Mouse (Mus musculus) hindbrain, embryonic 16.5 days (tissue): ENCODE measurements around the gene BC034090. TPM values are rescaled to one million over a fixed set of nuclear protein-coding genes. Genes with fewer than 3 reads are reported as not detected.

Experiments
- ATAC-seq: fragments of 200-750 bp; cut with Nextera tagmentation; 2 replicates; pipeline ENCODE4 v1.8.0; 2017; ENCODE audit warnings: moderate TSS enrichment, moderate library complexity
- H3K27ac ChIP-seq: fragments of 300-500 bp; sonication (generic); 2 replicates; pipeline ENCODE4 v1.5.1; 2014; ENCODE audit warnings: low read depth, mild to moderate bottlenecking, control low read depth, low read length, moderate library complexity
- H3K27me3 ChIP-seq: fragments of 300-500 bp; sonication (generic); replicated peaks from 2 replicates; pipeline ENCODE4 v1.6.1; 2014; ENCODE audit warnings: low read length; ENCODE audit not compliant: control insufficient read depth, insufficient read depth
- H3K36me3 ChIP-seq: fragments of 300-500 bp; sonication (generic); 2 replicates; pipeline ENCODE4 v1.6.1; 2014; ENCODE audit warnings: mild to moderate bottlenecking, low read length, moderate library complexity, mixed read lengths; ENCODE audit not compliant: control insufficient read depth, insufficient read depth
- H3K4me1 ChIP-seq: fragments of 300-500 bp; sonication (generic); 2 replicates; pipeline ENCODE4 v1.6.1; 2014; ENCODE audit warnings: low read depth, low read length; ENCODE audit not compliant: control insufficient read depth, insufficient read depth
- H3K4me2 ChIP-seq: fragments of 300-500 bp; sonication (generic); 2 replicates; pipeline ENCODE4 v1.6.1; 2014; ENCODE audit warnings: mild to moderate bottlenecking, low read length, control low read depth, moderate library complexity
- H3K4me3 ChIP-seq: fragments of 300-500 bp; sonication (generic); 2 replicates; pipeline ENCODE4 v1.5.1; 2014; ENCODE audit warnings: mild to moderate bottlenecking, low read length, control low read depth, moderate library complexity
- H3K9ac ChIP-seq: fragments of 300-500 bp; sonication (generic); 2 replicates; pipeline ENCODE4 v1.6.1; 2014; ENCODE audit warnings: low read depth, mild to moderate bottlenecking, control low read depth, low read length, moderate library complexity
- H3K9me3 ChIP-seq: fragments of 300-500 bp; sonication (generic); 2 replicates; pipeline ENCODE4 v1.6.1; 2014; ENCODE audit warnings: mild to moderate bottlenecking, low read length, moderate library complexity; ENCODE audit not compliant: control insufficient read depth
- WGBS: fragments of 180-500 bp; shearing (Covaris S2); extraction: QIAGEN DNeasy Blood & Tissue Kit; methylation state at CpG from one replicate; pipeline ENCODE4 v1.1.7; 2014; 5-methylcytosine and 5-hydroxymethylcytosine counted together
- polyA plus RNA-seq: library from polyadenylated mRNA; unstranded; fragments of >200 nt; fragmentation: Nextera tagmentation; extraction: Ambion mirVana; gene quantifications from 2 replicates; pipeline ENCODE4 v1.2.1, GENCODE M21; 2015

The BC034090 gene
- polyA plus RNA-seq, 1 experiment from 2014 or later: 6.1 TPM

DNA sequence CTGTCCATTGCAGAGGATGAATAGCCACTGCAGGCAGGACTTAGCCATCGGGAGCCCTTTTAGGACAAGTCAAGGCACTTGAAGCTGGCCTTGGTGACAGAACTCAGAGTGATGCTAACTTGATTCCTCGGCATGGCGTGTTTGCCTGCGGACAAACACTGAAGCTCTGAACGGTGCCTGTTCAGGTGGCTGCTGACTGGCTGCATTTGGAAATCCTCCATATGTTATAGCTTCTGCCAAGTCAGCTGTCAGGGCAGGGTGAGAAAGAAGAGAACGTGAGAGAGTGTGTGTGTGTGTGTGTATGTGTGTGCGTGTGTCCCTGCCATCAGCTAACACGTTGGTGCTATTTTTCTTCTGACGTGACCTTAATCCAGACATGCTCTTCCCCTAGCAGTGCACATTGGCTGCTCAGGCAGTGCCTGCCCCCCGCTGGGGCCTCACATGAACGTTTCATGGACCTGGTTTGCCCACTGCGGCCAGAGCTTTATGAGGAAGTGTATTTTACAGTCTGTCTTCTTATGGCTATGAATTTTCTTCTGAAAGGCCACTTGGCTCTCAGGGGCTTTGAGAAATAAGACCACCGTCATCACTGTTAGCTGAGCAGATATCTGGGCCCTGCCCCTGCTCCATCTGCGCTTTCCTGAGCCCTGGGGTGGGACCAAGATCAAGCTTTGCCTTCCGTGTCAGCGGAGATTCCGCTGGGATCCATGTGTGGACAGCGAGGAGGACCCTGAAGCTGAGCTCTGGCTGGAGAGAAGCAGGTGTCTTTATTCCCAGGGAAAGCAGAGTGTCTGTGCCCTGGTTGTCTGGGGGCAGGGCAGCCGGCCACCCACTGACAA is 38.2 kb downstream of the BC034090 start:
- peaks cover 2% of the 10 kb centered on the region for H3K36me3 ChIP-seq
- peak overlapping the region; percentile 20; the same call in 1 of the 2 replicates for H3K27ac ChIP-seq
- no peaks in the 10 kb centered on the region for H3K9me3 ChIP-seq
- H3K27me3 ChIP-seq: no peaks in the 10 kb centered on the region
- no peak overlapping the region for H3K4me3 ChIP-seq
- no peak overlapping the region for H3K4me2 ChIP-seq
- no peak for ATAC-seq
- H3K4me1 ChIP-seq: peaks cover 49% of the 10 kb centered on the region
- WGBS: 43% methylated on average over 19 of the region's 19 CpGs
- peak overlapping the region; percentile 15; the same call in 1 of the 2 replicates for H3K9ac ChIP-seq

DNA sequence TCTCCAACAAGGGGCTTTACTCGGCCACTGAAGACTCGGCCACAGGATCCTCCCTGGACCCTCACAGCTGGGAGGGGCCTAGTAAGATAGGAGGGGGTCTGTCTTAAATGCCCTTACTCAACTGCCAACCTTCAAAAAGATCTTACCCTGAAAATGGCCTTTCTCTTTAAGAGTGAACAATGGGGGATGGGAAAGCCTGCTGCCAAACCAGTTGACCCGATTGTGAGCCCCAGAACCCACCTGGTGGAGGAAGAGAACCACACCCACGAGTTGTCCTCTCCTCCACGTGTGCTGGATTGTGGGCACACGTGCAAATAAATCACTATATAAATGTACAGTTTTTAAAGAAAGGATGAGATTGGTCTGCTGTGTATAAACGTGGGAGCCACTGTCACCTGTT is 38.9 kb downstream of the BC034090 start:
- Histone ChIP-seq H3K4me3 (no peak overlapping the region), H3K27ac (peak overlapping the region; percentile 18), H3K9me3 (no peaks in the 10 kb centered on the region), H3K36me3 (peaks cover 2% of the 10 kb centered on the region), H3K4me2 (no peak overlapping the region), H3K4me1 (peaks cover 46% of the 10 kb centered on the region), H3K9ac (no peak overlapping the region), H3K27me3 (no peaks in the 10 kb centered on the region)
- WGBS: 52% methylated on average over 7 of the region's 7 CpGs
- no peak for ATAC-seq

GRCm38 (mm10) chr1:155204560-155205162 is 39.6 kb downstream of the BC034090 start:
- Histone ChIP-seq H3K9me3 (no peaks in the 10 kb centered on the region), H3K27ac (peak overlapping the region; percentile 56), H3K4me3 (no peak overlapping the region), H3K4me2 (no peak overlapping the region), H3K27me3 (no peaks in the 10 kb centered on the region), H3K36me3 (peaks cover 2% of the 10 kb centered on the region), H3K4me1 (peaks cover 40% of the 10 kb centered on the region), H3K9ac (no peak overlapping the region; the same call in 1 of the 2 replicates)
- 55% methylated on average over 8 of the region's 8 CpGs for WGBS
- peak; percentile 38; the same call in 1 of the 2 replicates for ATAC-seq

GRCm38 (mm10) chr1:155203954-155204353 is 40.3 kb downstream of the BC034090 start:
- Histone ChIP-seq H3K36me3 (peaks cover 2% of the 10 kb centered on the region), H3K9me3 (no peaks in the 10 kb centered on the region), H3K4me1 (peaks cover 39% of the 10 kb centered on the region), H3K9ac (no peak overlapping the region; the same call in none of the 2 replicates), H3K4me2 (no peak overlapping the region), H3K4me3 (no peak overlapping the region), H3K27me3 (no peaks in the 10 kb centered on the region), H3K27ac (peak overlapping the region; percentile 56)
- WGBS: 76% methylated on average over 12 of the region's 12 CpGs
- peak; percentile 14; the same call in 1 of the 2 replicates for ATAC-seq

GRCm38 (mm10) chr1:155203101-155203500 is 41.1 kb downstream of the BC034090 start:
- H3K27me3 ChIP-seq: no peaks in the 10 kb centered on the region
- H3K9ac ChIP-seq: no peak overlapping the region
- no peak overlapping the region for H3K4me2 ChIP-seq
- peaks cover 39% of the 10 kb centered on the region for H3K4me1 ChIP-seq
- no peaks in the 10 kb centered on the region for H3K9me3 ChIP-seq
- peaks cover 2% of the 10 kb centered on the region for H3K36me3 ChIP-seq
- no peak for ATAC-seq
- WGBS: 66% methylated on average over 7 of the region's 7 CpGs
- H3K27ac ChIP-seq: no peak overlapping the region
- H3K4me3 ChIP-seq: no peak overlapping the region

- no peak overlapping the region for H3K27ac ChIP-seq
Measured at GRCm38 (mm10) chr1:155202472-155202871, 41.8 kb downstream of the BC034090 start.

GRCm38 (mm10) chr1:155201914-155202313 is 42.3 kb downstream of the BC034090 start:
- Histone ChIP-seq H3K9me3 (no peaks in the 10 kb centered on the region), H3K4me1 (peaks cover 39% of the 10 kb centered on the region), H3K4me2 (no peak overlapping the region), H3K36me3 (peaks cover 4% of the 10 kb centered on the region), H3K4me3 (no peak overlapping the region), H3K9ac (no peak overlapping the region), H3K27ac (0 out of 2 replicates have a peak overlapping the region, but pooled peaks have one; percentile 23), H3K27me3 (no peaks in the 10 kb centered on the region)
- ATAC-seq: no peak
- 82% methylated on average over 15 of the region's 17 CpGs for WGBS

More at GRCm38 (mm10) chr1:155202472-155202871, 41.8 kb downstream of the BC034090 start:
- H3K9ac ChIP-seq: 0 out of 2 replicates have a peak overlapping the region, but pooled peaks have one; percentile 9
- no peak overlapping the region for H3K4me3 ChIP-seq
- no peaks in the 10 kb centered on the region for H3K9me3 ChIP-seq
- H3K4me2 ChIP-seq: no peak overlapping the region
- H3K36me3 ChIP-seq: peaks cover 2% of the 10 kb centered on the region
- H3K27me3 ChIP-seq: no peaks in the 10 kb centered on the region
- no peak for ATAC-seq
- H3K4me1 ChIP-seq: peaks cover 39% of the 10 kb centered on the region
- WGBS: 83% methylated on average over 5 of the region's 5 CpGs

DNA sequence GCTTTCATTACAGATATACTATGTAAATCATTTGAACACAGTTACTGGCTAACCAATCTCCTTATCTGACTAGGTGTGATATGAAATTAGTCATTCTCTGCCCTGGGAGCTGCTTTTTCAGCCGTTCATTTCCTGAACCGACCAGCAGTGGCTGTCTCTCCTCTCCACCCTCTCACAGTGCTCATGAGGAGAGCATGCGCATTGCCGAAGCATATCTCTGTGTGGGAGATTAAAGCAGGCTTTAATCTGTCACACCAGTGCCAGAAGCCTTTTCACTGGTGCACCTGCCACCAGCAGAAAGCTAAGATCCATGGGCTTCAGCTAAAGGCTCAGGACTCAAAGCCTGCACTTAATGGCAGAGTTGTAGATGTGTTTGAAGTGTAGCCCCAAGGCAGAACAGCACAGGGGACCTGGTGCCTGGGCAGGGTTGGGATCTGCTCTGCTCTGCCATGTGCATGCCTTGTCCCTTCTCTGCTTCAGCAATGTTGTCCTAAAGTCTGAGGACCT is 42.8 kb downstream of the BC034090 start:
- no peak overlapping the region for H3K4me2 ChIP-seq
- WGBS: 49% methylated on average over 4 of the region's 4 CpGs
- ATAC-seq: no peak
- H3K4me1 ChIP-seq: peaks cover 36% of the 10 kb centered on the region
- H3K27me3 ChIP-seq: no peaks in the 10 kb centered on the region
- H3K27ac ChIP-seq: peak overlapping the region; percentile 12; the same call in 1 of the 2 replicates
- no peak overlapping the region for H3K9ac ChIP-seq
- H3K36me3 ChIP-seq: peaks cover 4% of the 10 kb centered on the region
- no peaks in the 10 kb centered on the region for H3K9me3 ChIP-seq
- no peak overlapping the region for H3K4me3 ChIP-seq

DNA sequence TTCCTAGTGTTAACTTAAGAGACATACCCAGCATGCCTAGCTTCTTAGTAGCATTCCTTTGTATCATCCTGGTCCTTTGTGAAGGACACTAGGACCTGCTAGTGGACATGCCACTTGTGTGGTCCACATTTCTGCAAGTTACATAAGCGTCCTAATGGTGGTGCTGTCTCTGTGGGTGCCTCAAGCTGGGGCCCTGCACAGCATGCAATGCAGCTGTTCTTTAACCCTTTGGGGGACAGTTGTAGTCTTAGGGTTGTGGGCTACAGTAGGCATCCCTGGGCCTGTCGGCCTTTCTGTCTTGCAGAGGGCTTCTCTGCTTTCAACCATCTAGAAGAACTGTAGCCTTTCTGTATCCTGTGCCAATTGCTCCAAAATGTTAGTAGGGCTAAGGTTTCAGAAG is 43.3 kb downstream of the BC034090 start:
- H3K4me2 ChIP-seq: no peak overlapping the region
- no peaks in the 10 kb centered on the region for H3K9me3 ChIP-seq
- H3K9ac ChIP-seq: no peak overlapping the region
- H3K4me1 ChIP-seq: peaks cover 32% of the 10 kb centered on the region
- no peak for ATAC-seq
- 61% methylated on average over 2 of the region's 2 CpGs for WGBS
- no peak overlapping the region for H3K4me3 ChIP-seq
- peaks cover 4% of the 10 kb centered on the region for H3K36me3 ChIP-seq
- H3K27ac ChIP-seq: no peak overlapping the region; the same call in 1 of the 2 replicates
- no peaks in the 10 kb centered on the region for H3K27me3 ChIP-seq
